Mouse (Mus musculus) G1E (cell line): Measurements from ENCODE around the gene Sgsm2.

Source experiments
- CTCF ChIP-seq: IDR thresholded peaks from 2 replicates; pipeline ENCODE4 v1.5.1; 2012; ENCODE audit warnings: low read depth, low read length, inconsistent platforms, mixed read lengths
- GATA1 ChIP-seq: IDR thresholded peaks from 2 replicates; pipeline ENCODE4 v1.6.1; 2012; ENCODE audit warnings: borderline replicate concordance, low read length, inconsistent platforms, mixed read lengths
- GATA2 ChIP-seq: IDR thresholded peaks from 2 replicates; pipeline ENCODE4 v1.6.1; 2012; ENCODE audit warnings: low read depth, low read length, inconsistent platforms, borderline replicate concordance
- POLR2AphosphoS5 ChIP-seq: IDR thresholded peaks from 2 replicates; pipeline ENCODE4 v1.6.1; 2012; ENCODE audit warnings: low read depth, low read length, inconsistent platforms; ENCODE audit not compliant: insufficient replicate concordance
- TAL1 ChIP-seq: conservative IDR thresholded peaks from 2 replicates; pipeline ENCODE4 v1.6.1; 2012; ENCODE audit warnings: low read depth, low read length, inconsistent platforms, mixed read lengths

GRCm38 (mm10) chr11:74930391-74930790 lies 33.5 kb upstream of the Sgsm2 start:
- TF ChIP-seq CTCF = no peak
- TF ChIP-seq GATA1 = no peak
- TF ChIP-seq TAL1 = no peak
- no peak for TF ChIP-seq POLR2AphosphoS5
- no peak for TF ChIP-seq GATA2
